Mouse (Mus musculus) thymus, adult 2 months (tissue): Measurements from ENCODE around the gene Ackr2.

Experiments used
- CTCF ChIP-seq: fragments of 200-500 bp; IDR thresholded peaks from 2 replicates; pipeline ENCODE4 v1.5.1; 2012; ENCODE audit warnings: mild to moderate bottlenecking, control low read depth, low read length, moderate library complexity, borderline replicate concordance; ENCODE audit not compliant: control insufficient read depth, poor library complexity, insufficient read depth; ENCODE audit errors: extremely low read depth
- POLR2A ChIP-seq: fragments of 200-500 bp; IDR thresholded peaks from 2 replicates; pipeline ENCODE4 v1.6.1; 2012; ENCODE audit warnings: mild to moderate bottlenecking, low read length, control low read depth, moderate library complexity; ENCODE audit not compliant: control insufficient read depth, poor library complexity, insufficient read depth; ENCODE audit errors: extremely low read depth

GRCm38 (mm10) chr9:121926634-121927405 is 28.7 kb downstream of the Ackr2 start:
- TF ChIP-seq CTCF (no peak), POLR2A (no peak)
